Mouse (Mus musculus): ENCODE results near the gene Cd38. TPM values are rescaled to one million over a fixed set of nuclear protein-coding genes. Genes with fewer than 3 reads are reported as not detected.

Gene Cd38
- polyA plus RNA-seq, 1 experiment from 2014 or later: 18.6 TPM

GRCm38 (mm10) chr5:43841144-43842010 lies 27.0 kb upstream of the Cd38 start:
- no peaks in the 10 kb centered on the region for H3K36me3 ChIP-seq
- peaks cover 3% of the 10 kb centered on the region; the same call in 1 of the 2 replicates for H3K4me1 ChIP-seq (replicated peaks)
- 39% methylated on average over 11 of the region's 11 CpGs for WGBS
- ATAC-seq (replicated peaks; ENCODE audit: insufficient number of reproducible peaks, insufficient read depth, low FRiP score, low read depth): no peak
- no peak overlapping the region for H3K9ac ChIP-seq
- peak overlapping the region; percentile 42 for H3K4me2 ChIP-seq
- 0 out of 2 replicates have a peak overlapping the region, but pooled peaks have one; percentile 13 for H3K4me3 ChIP-seq
- H3K9me3 ChIP-seq (replicated peaks): no peaks in the 10 kb centered on the region
- no peak overlapping the region for H3K27ac ChIP-seq
- no peaks in the 10 kb centered on the region for H3K27me3 ChIP-seq

- WGBS: 76% methylated on average over 5 of the region's 5 CpGs
- Histone ChIP-seq H3K9ac (no peak overlapping the region), H3K36me3 (no peaks in the 10 kb centered on the region), H3K4me2 (peak overlapping the region; percentile 42), H3K4me1 (replicated peaks) (peaks cover 3% of the 10 kb centered on the region; the same call in 1 of the 2 replicates), H3K27ac (no peak overlapping the region), H3K4me3 (0 out of 2 replicates have a peak overlapping the region, but pooled peaks have one; percentile 13), H3K9me3 (replicated peaks) (no peaks in the 10 kb centered on the region), H3K27me3 (no peaks in the 10 kb centered on the region)
- no peak for ATAC-seq (replicated peaks; ENCODE audit: insufficient number of reproducible peaks, insufficient read depth, low FRiP score, low read depth)
These were observed 26.4 kb upstream of the Cd38 start for GRCm38 (mm10) chr5:43842011-43842285.

- no peak for ATAC-seq (replicated peaks; ENCODE audit: insufficient number of reproducible peaks, insufficient read depth, low FRiP score, low read depth)
- WGBS: 46% methylated on average over 3 of the region's 3 CpGs
- peaks cover 3% of the 10 kb centered on the region; the same call in 1 of the 2 replicates for H3K4me1 ChIP-seq (replicated peaks)
These were observed 25.7 kb upstream of the Cd38 start for GRCm38 (mm10) chr5:43842576-43843155.

GRCm38 (mm10) chr5:43845083-43845482 lies 23.3 kb upstream of the Cd38 start:
- Histone ChIP-seq H3K27ac (no peak overlapping the region), H3K27me3 (no peaks in the 10 kb centered on the region), H3K4me3 (no peak overlapping the region), H3K4me1 (replicated peaks) (peaks cover 3% of the 10 kb centered on the region; the same call in 1 of the 2 replicates), H3K9ac (no peak overlapping the region), H3K9me3 (replicated peaks) (no peaks in the 10 kb centered on the region), H3K4me2 (no peak overlapping the region), H3K36me3 (no peaks in the 10 kb centered on the region)
- 72% methylated on average over 5 of the region's 5 CpGs for WGBS
- no peak for ATAC-seq (replicated peaks; ENCODE audit: insufficient number of reproducible peaks, insufficient read depth, low FRiP score, low read depth)

More at GRCm38 (mm10) chr5:43842576-43843155, 25.7 kb upstream of the Cd38 start:
- Histone ChIP-seq H3K27ac (no peak overlapping the region), H3K4me2 (no peak overlapping the region), H3K9ac (no peak overlapping the region), H3K4me3 (no peak overlapping the region), H3K9me3 (replicated peaks) (no peaks in the 10 kb centered on the region), H3K36me3 (no peaks in the 10 kb centered on the region), H3K27me3 (no peaks in the 10 kb centered on the region)

- Histone ChIP-seq H3K4me2 (no peak overlapping the region), H3K9me3 (replicated peaks) (no peaks in the 10 kb centered on the region), H3K4me1 (replicated peaks) (peaks cover 3% of the 10 kb centered on the region; the same call in 1 of the 2 replicates), H3K27ac (no peak overlapping the region), H3K4me3 (no peak overlapping the region), H3K9ac (no peak overlapping the region), H3K36me3 (no peaks in the 10 kb centered on the region), H3K27me3 (no peaks in the 10 kb centered on the region)
- 38% methylated on average over 1 of the region's 1 CpGs for WGBS
- ATAC-seq (replicated peaks; ENCODE audit: insufficient number of reproducible peaks, insufficient read depth, low FRiP score, low read depth): no peak
These were observed 22.7 kb upstream of the Cd38 start for GRCm38 (mm10) chr5:43845646-43846045.

- H3K36me3 ChIP-seq: no peaks in the 10 kb centered on the region
- 18% methylated on average over 2 of the region's 2 CpGs for WGBS
These were observed 22.1 kb upstream of the Cd38 start for GRCm38 (mm10) chr5:43846227-43846626.

GRCm38 (mm10) chr5:43847555-43847954 lies 20.8 kb upstream of the Cd38 start:
- H3K4me3 ChIP-seq: no peak overlapping the region
- no peaks in the 10 kb centered on the region for H3K36me3 ChIP-seq
- no peak overlapping the region for H3K27ac ChIP-seq
- H3K27me3 ChIP-seq: no peaks in the 10 kb centered on the region
- ATAC-seq (replicated peaks; ENCODE audit: insufficient number of reproducible peaks, insufficient read depth, low FRiP score, low read depth): no peak
- H3K4me1 ChIP-seq (replicated peaks): peaks cover 2% of the 10 kb centered on the region; the same call in 1 of the 2 replicates
- H3K9me3 ChIP-seq (replicated peaks): no peaks in the 10 kb centered on the region
- H3K4me2 ChIP-seq: no peak overlapping the region
- no peak overlapping the region for H3K9ac ChIP-seq

More at GRCm38 (mm10) chr5:43846227-43846626, 22.1 kb upstream of the Cd38 start:
- no peaks in the 10 kb centered on the region for H3K27me3 ChIP-seq
- no peak overlapping the region for H3K9ac ChIP-seq
- H3K4me3 ChIP-seq: no peak overlapping the region
- no peak for ATAC-seq (replicated peaks; ENCODE audit: insufficient number of reproducible peaks, insufficient read depth, low FRiP score, low read depth)
- no peak overlapping the region for H3K4me2 ChIP-seq
- no peaks in the 10 kb centered on the region for H3K9me3 ChIP-seq (replicated peaks)
- H3K27ac ChIP-seq: no peak overlapping the region
- peaks cover 3% of the 10 kb centered on the region; the same call in 1 of the 2 replicates for H3K4me1 ChIP-seq (replicated peaks)

GRCm38 (mm10) chr5:43848275-43848674 lies 20.1 kb upstream of the Cd38 start:
- Histone ChIP-seq H3K9ac (no peak overlapping the region), H3K4me1 (replicated peaks) (no peaks in the 10 kb centered on the region), H3K27ac (no peak overlapping the region), H3K4me3 (no peak overlapping the region), H3K9me3 (replicated peaks) (no peaks in the 10 kb centered on the region), H3K27me3 (no peaks in the 10 kb centered on the region), H3K4me2 (no peak overlapping the region), H3K36me3 (no peaks in the 10 kb centered on the region)
- ATAC-seq (replicated peaks; ENCODE audit: insufficient number of reproducible peaks, insufficient read depth, low FRiP score, low read depth): no peak
- WGBS: 77% methylated on average over 3 of the region's 3 CpGs

GRCm38 (mm10) chr5:43853096-43853867 lies 15.1 kb upstream of the Cd38 start:
- no peak overlapping the region for H3K27ac ChIP-seq
- no peak for ATAC-seq (replicated peaks; ENCODE audit: insufficient number of reproducible peaks, insufficient read depth, low FRiP score, low read depth)
- WGBS: 75% methylated on average over 11 of the region's 11 CpGs

GRCm38 (mm10) chr5:43853868-43854488 lies 14.4 kb upstream of the Cd38 start:
- no peak overlapping the region for H3K4me3 ChIP-seq
- H3K4me2 ChIP-seq: no peak overlapping the region
- no peaks in the 10 kb centered on the region for H3K4me1 ChIP-seq (replicated peaks)
- H3K36me3 ChIP-seq: no peaks in the 10 kb centered on the region
- no peak overlapping the region for H3K27ac ChIP-seq
- no peaks in the 10 kb centered on the region for H3K27me3 ChIP-seq
- H3K9ac ChIP-seq: no peak overlapping the region
- no peak for ATAC-seq (replicated peaks; ENCODE audit: insufficient number of reproducible peaks, insufficient read depth, low FRiP score, low read depth)
- 76% methylated on average over 7 of the region's 7 CpGs for WGBS
- H3K9me3 ChIP-seq (replicated peaks): no peaks in the 10 kb centered on the region

More at GRCm38 (mm10) chr5:43853096-43853867, 15.1 kb upstream of the Cd38 start:
- H3K36me3 ChIP-seq: no peaks in the 10 kb centered on the region
- no peak overlapping the region for H3K4me3 ChIP-seq
- no peaks in the 10 kb centered on the region for H3K9me3 ChIP-seq (replicated peaks)
- no peak overlapping the region for H3K4me2 ChIP-seq
- H3K27me3 ChIP-seq: no peaks in the 10 kb centered on the region
- no peaks in the 10 kb centered on the region for H3K4me1 ChIP-seq (replicated peaks)
- no peak overlapping the region for H3K9ac ChIP-seq

GRCm38 (mm10) chr5:43855769-43856168 lies 12.6 kb upstream of the Cd38 start:
- WGBS: 43% methylated on average over 2 of the region's 2 CpGs
- Histone ChIP-seq H3K27me3 (no peaks in the 10 kb centered on the region), H3K4me2 (no peak overlapping the region), H3K27ac (no peak overlapping the region), H3K9me3 (replicated peaks) (no peaks in the 10 kb centered on the region), H3K36me3 (no peaks in the 10 kb centered on the region), H3K9ac (no peak overlapping the region), H3K4me1 (replicated peaks) (peaks cover 9% of the 10 kb centered on the region; the same call in 1 of the 2 replicates), H3K4me3 (no peak overlapping the region)
- ATAC-seq (replicated peaks; ENCODE audit: insufficient number of reproducible peaks, insufficient read depth, low FRiP score, low read depth): peak; percentile 53; the same call in 1 of the 2 replicates

Measured in heart, embryonic 15.5 days (tissue).